Mouse (Mus musculus) kidney, adult 2 months (tissue): Measurements from ENCODE around the gene Chd5. TPM values are rescaled to one million over a fixed set of nuclear protein-coding genes. Genes with fewer than 3 reads are reported as not detected.

Source experiments
- DNase-seq: peaks from one replicate; pipeline ENCODE4 v3.0.0; 2021
- H3K27ac ChIP-seq: fragments of 200-500 bp; 2 replicates; pipeline ENCODE4 v1.5.1; 2012; ENCODE audit warnings: low read depth, low read length, control low read depth, inconsistent platforms; ENCODE audit not compliant: insufficient read depth
- H3K27me3 ChIP-seq: fragments of 200-500 bp; replicated peaks from 2 replicates; pipeline ENCODE4 v1.6.1; 2012; ENCODE audit warnings: mild to moderate bottlenecking, moderate library complexity, low read length, inconsistent platforms; ENCODE audit not compliant: control insufficient read depth, insufficient read depth
- H3K36me3 ChIP-seq: fragments of 200-500 bp; 2 replicates; pipeline ENCODE4 v1.6.1; 2012; ENCODE audit warnings: mild to moderate bottlenecking, moderate library complexity, low read length, inconsistent platforms; ENCODE audit not compliant: control insufficient read depth, insufficient read depth
- H3K4me1 ChIP-seq: fragments of 200-500 bp; 2 replicates; pipeline ENCODE4 v1.6.1; 2011; ENCODE audit warnings: low read length; ENCODE audit not compliant: control insufficient read depth, insufficient read depth
- H3K4me3 ChIP-seq: fragments of 200-500 bp; 2 replicates; pipeline ENCODE4 v1.5.1; 2011; ENCODE audit warnings: mild to moderate bottlenecking, low read depth, low read length, control low read depth; ENCODE audit not compliant: insufficient read depth
- CTCF ChIP-seq: fragments of 200-500 bp; conservative IDR thresholded peaks from 2 replicates; pipeline ENCODE4 v1.5.1; 2011; ENCODE audit warnings: low read depth, mild to moderate bottlenecking, control low read depth, low read length, moderate library complexity, mixed read lengths; ENCODE audit not compliant: insufficient read depth, insufficient read length
- POLR2A ChIP-seq: fragments of 200-500 bp; IDR thresholded peaks from one replicate; pipeline ENCODE4 v1.6.1; 2011; ENCODE audit warnings: low read depth, low read length, control low read depth
- WGBS: fragments of 180-500 bp; shearing (Covaris S2); methylation state at CpG from one replicate; pipeline ENCODE4 v1.1.7; 2018; 5-methylcytosine and 5-hydroxymethylcytosine counted together
- polyA plus RNA-seq: library from polyadenylated mRNA; depleted of rRNA; stranded (reverse); fragments of >200 nt; gene quantifications from 2 replicates; pipeline ENCODE4 v1.2.3, GENCODE M21; 2012

The Chd5 gene
- polyA plus RNA-seq, 1 experiment: 0.34 TPM

GRCm38 (mm10) chr4:152344651-152345050 is 6.2 kb downstream of the Chd5 start:
- no peaks in the 10 kb centered on the region for H3K27me3 ChIP-seq
- no peak for DNase-seq
- WGBS: 29% methylated on average over 7 of the region's 7 CpGs
- H3K36me3 ChIP-seq: no peaks in the 10 kb centered on the region
- no peak overlapping the region for H3K27ac ChIP-seq
- no peaks in the 10 kb centered on the region for H3K4me1 ChIP-seq
- no peak for TF ChIP-seq CTCF
- no peak overlapping the region for H3K4me3 ChIP-seq

DNA sequence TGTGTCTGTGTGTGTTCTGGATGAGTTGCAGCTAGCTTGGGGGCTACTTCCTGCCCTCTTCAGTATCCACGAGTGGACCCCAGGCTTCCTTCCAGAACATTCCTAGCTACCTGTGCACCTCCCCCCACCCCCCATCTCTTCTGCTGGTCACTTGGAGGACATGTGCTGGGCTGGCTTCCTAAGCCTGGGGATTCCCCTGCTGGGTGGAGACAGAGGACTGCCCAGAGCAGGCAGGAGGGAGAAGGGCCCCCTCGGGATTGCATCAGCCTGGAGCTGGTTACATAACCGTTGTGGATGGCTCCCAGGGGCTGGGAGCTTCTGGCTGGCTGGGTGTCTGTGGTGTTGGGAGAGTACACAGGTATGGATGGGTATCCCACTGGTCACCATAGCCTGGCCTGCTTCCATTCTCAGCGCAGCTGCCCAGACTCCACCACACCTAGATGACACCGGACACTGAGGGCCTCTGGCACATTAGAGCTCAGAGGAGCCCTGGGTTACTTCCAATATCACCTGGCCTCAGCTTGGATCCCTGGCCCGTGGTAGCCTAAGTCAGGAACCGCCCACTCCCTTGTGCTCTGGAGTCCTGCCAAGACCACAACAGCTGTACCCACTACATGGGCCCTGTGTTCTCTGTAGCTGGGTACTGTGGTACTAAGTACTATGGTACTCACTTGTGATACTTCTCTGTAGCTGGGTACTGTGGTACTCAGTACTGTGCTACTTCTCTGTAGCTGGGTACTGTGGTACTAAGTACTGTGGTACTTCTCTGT is 6.9 kb downstream of the Chd5 start:
- TF ChIP-seq POLR2A (no peak), CTCF (no peak)
- Histone ChIP-seq H3K27me3 (no peaks in the 10 kb centered on the region), H3K4me1 (no peaks in the 10 kb centered on the region), H3K36me3 (no peaks in the 10 kb centered on the region), H3K27ac (no peak overlapping the region), H3K4me3 (no peak overlapping the region)
- WGBS: 38% methylated on average over 7 of the region's 7 CpGs
- DNase-seq: peak; percentile 22

DNA sequence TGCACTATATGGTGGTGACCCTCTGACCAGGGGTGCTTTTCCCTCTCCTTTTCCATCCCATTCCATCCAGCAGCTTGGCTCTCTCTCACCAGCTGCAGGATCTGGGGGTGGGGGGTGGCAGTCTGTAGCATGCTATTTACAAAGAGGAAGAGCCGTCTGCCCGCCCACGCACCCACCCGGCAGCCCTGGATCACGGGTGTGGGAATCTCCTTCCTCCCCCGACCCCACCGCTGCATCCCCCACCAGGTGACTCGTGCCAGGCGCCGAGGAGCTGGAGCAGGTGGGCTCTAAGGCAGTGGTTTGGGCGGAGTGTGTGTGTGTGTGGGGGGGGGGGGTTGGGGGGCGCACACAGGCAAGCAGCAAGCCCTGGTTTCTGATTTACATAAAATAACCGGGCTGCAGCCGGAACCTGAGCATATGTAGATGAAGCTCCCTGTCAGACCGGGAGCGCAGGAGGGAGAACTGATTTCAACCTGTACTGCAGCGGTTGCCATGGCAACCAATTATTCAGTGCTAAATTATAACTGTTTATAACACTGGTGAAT is 11.5 kb downstream of the Chd5 start:
- H3K27ac ChIP-seq: no peak overlapping the region
- WGBS: 3% methylated on average over 17 of the region's 17 CpGs
- no peaks in the 10 kb centered on the region for H3K36me3 ChIP-seq
- H3K27me3 ChIP-seq: no peaks in the 10 kb centered on the region
- no peak for TF ChIP-seq CTCF
- TF ChIP-seq POLR2A: no peak
- H3K4me1 ChIP-seq: no peaks in the 10 kb centered on the region
- DNase-seq: no peak
- no peak overlapping the region for H3K4me3 ChIP-seq

DNA sequence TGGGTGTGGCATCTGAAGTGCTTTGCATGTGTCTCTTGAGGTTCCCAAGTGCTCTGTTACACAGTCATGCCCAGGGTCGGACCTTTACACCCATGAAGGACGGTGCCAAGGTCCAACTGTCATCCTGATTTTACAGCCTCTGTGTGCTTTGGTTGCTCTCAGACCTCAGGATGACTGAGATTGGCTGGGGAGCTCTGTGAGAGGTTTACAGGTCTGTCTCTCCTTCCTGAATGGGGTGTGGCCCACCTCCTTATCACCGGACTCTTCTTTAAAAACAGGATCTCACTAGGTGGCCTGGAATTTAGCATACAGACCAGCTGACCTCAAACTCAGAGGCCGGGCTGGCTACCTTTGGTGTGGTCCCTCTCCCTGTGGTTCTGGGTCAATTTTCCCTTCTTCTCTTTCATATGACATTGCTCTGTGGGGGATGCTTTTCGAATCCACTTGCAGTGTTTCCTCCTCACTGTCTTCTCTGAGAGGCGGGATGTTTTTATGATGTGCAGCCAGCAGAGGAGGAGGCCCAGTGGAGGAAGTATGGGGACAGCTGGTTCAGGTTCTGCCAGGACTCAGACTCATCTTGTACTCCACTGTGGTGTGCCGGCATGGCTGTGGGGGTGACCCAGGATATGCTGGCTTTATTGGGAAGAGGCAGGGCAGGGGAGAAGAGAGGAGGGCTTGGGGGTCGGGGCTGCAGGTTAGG is 12.4 kb downstream of the Chd5 start:
- H3K36me3 ChIP-seq: no peaks in the 10 kb centered on the region
- TF ChIP-seq POLR2A (no peak), CTCF (no peak)
- no peaks in the 10 kb centered on the region for H3K4me1 ChIP-seq
- no peak overlapping the region for H3K4me3 ChIP-seq
- 22% methylated on average over 8 of the region's 8 CpGs for WGBS
- no peaks in the 10 kb centered on the region for H3K27me3 ChIP-seq
- H3K27ac ChIP-seq: no peak overlapping the region
- no peak for DNase-seq

DNA sequence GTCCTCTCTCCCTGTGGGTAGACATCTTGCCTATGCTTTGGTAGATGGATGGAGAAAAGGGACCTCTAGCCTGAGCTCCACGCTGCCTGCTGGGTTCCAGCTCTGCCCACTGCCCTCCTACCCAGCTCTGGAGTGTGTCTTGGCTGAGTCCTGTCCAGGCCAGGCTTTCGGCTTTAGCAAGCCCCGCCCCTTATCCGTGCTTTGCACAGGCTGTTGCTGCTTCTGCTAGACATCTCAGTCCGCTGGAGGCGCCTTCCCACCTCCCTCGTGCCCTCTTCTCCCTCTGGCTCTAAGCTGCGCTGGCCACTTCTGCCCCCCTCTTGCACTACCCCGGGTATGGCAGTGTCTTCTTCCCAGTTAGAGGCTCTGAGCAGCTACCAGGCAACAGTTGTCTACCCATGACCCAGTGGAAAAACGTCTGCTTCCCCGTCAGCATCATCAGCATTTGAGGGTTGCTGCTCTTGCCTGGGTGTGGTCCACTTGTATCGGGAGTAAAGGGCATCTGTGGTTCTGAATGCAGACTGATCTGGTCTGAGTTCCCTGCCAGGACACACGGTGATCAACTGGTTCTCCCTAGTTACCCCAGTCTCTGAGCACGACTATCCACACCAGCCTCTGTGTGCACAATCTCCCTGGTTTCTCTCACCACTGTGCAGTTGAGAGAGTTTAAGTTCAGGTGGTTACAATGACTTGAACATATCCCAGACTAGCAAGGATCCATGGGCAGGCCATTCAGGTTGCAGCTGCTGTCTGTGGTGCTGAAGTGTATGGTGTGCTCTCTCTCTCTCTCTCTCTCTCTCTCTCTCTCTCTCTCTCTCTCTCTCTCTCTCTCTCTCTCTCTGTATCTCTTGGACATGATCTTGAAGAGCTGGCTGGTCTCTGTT is 13.2 kb downstream of the Chd5 start:
- Histone ChIP-seq H3K27ac (no peak overlapping the region), H3K4me1 (no peaks in the 10 kb centered on the region), H3K27me3 (no peaks in the 10 kb centered on the region), H3K36me3 (no peaks in the 10 kb centered on the region), H3K4me3 (no peak overlapping the region)
- no peak for DNase-seq
- TF ChIP-seq CTCF: no peak
- TF ChIP-seq POLR2A: no peak
- WGBS: 14% methylated on average over 14 of the region's 14 CpGs

DNA sequence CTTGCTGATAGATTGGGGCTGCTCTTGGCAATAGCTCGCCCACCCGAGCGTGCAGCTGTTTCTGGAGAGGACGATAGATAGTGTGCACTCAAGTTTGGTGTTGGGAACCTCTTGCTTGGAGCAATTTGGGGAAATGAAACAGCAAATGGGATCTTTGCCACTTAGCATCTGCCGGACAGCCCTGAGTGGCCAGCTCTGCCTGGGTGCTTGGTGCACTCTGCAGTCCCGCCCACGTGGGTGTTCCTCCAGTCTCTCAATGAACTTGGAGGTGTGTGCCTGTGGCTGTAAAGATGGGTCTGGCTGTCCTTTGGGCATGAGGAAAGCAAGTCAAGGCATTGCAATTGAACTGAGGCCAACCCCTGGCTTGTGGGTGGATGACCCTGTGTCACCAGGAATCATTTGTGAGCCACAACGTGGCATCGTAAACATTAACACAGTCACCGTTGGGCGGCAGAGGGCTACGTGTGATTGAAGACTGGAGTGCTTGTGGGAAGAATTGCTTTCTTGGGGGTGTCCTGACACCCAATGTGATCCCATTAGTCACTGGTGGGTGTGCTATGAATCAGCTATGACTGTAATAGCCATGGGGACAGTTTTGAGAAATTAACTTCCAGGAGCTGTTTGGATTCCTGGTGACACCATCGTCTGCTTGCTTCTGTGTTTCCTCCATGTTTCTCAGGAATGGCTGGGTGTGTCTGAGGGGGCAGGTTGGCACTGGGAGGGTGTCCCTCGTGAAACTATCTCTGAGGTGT is 15.6 kb downstream of the Chd5 start:
- Histone ChIP-seq H3K27ac (no peak overlapping the region), H3K36me3 (no peaks in the 10 kb centered on the region), H3K4me3 (no peak overlapping the region), H3K4me1 (no peaks in the 10 kb centered on the region), H3K27me3 (no peaks in the 10 kb centered on the region)
- 46% methylated on average over 14 of the region's 14 CpGs for WGBS
- no peak for DNase-seq
- TF ChIP-seq POLR2A: no peak
- TF ChIP-seq CTCF: no peak
